Mouse (Mus musculus): Measurements from ENCODE around the gene Spred1.

Spred1 gene

DNA sequence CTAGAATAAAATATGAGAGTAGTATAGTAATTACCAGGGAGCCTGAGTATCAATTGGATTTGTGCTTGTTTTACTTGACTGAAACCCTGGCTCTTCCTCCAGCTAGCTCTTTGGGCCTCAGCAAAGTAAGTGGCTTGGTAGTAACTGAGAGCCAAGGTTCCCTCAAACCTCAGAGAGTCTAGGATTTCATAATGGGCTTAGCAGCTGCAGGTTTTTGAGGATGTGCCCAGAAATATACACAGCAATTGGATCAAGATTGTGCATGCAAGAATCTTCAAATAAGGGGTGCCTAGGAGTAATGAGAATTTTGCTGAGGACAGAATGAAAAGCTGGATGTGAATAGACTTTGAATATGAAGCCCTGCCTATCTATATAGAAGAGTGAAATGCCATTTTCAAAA is 69.7 kb downstream of the Spred1 start:
- no peak for DNase-seq

DNA sequence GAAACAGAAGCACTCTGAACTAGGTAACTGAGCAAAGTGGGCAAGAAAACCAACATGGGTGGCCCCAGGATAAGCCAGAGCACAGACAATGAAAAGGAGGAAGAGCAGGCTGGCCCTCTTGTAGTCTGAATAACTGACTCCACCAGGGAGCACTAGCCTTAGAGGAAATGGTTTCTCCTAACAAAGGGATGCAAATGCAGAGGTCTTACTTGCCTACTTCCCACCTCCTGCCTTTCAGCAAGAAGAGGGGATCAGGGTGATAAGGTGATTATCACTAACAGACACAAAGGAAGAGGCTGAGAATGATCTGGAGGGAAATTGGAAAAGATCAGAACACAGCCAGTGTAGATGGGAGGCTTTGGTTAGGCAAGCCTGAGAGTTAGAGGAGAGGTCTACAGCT is 73.1 kb downstream of the Spred1 start:
- DNase-seq = no peak

DNA sequence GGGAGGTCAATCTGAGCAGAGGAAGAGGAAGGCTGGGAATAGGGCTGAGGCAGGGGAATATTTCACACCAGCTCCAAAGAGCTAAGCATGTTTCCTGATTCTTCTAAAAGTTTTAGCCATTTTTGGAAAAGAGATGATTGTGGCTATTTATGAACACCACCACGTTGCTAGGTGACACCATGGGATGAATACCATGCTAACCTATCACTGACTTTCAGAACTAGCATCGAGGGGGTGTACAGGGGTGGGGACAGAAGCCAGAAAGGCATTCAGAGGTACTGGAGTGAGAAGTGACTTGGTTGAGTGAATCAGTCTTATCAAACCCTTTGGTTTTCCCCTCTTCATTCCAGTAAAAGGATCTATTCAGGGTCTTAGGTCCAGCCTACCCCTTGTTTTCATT is 74.0 kb downstream of the Spred1 start:
- DNase-seq = no peak

DNA sequence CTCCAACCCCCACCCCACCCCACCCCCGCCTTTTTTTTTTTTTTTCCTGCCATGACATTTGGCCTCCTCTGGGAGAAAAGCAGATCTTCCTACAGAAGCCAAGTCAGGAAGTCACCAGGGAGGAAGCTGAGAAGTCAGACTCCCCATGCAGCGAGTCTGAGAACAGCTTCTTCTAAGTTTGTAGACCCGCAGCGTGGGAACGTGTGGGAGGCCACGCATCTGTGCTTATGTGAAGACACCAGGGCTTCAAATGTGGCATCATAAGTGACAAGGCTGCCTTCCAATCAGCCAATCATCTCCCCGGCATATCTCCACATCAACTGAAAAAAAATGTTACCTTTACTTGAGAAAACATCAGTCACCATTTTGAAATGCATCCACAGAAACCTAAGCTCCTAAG is 74.4 kb downstream of the Spred1 start:
- DNase-seq = no peak

DNA sequence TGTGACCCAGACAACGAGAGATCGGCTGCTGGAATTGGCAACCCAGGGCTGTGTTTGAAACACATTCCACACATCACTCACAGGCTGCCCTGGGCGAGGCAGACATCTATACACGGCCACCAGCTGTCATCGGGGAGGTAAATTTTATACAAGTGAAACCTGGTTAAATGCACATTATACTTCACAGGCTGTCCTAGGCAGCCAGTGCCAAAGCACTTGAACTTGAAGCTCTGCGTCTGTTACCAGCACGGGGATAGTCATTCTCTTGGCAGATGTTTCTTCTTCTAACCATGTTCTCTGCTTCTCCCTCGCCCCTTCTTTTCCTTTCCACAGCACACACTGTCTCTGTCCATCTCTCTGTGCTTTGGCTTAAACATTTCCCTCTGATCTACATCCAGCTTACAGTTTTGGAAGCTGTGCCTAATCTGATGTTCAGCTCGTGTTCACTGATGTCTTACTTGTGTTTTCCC is 79.7 kb downstream of the Spred1 start:
- no peak for DNase-seq

DNA sequence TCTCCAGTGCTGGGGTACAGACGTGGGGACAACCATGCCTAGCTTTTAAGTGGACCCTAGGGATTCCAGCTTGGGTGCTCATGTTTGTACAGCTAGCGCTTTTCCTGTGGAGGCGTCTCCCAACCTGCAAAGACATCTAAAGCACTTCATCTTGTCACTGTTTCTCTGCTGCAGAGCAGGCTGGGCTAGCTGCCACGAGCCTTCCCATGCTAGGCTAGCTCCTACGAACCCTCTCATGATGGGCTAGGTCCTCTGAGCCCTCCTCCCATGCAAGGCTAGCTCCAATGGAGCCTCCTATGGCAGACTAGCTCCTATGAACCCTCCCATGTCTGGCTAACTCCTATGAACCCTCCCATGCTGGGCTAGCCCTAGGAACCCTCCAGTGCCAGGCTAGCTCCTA is 82.2 kb downstream of the Spred1 start:
- DNase-seq = no peak

DNA sequence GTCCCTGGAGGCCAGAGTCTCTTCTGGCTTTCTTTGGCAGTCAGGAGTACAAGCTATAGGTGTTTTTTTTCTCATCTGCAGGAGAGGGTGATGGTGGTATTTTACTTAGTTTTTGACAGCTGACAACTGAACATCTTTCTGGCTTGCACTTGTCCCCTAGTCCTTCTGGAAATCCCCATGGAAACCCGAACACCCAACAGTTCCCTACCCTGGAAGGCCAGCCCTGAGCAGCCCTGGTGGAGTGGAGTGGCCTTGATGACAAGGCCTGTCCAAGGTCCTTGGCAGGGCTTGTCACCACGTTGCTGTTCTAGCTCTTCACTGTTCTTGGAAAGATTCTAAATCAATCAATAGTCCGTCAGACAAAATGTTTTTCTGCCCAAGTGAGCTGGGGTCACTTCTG is 83.4 kb downstream of the Spred1 start:
- no peak for DNase-seq

DNA sequence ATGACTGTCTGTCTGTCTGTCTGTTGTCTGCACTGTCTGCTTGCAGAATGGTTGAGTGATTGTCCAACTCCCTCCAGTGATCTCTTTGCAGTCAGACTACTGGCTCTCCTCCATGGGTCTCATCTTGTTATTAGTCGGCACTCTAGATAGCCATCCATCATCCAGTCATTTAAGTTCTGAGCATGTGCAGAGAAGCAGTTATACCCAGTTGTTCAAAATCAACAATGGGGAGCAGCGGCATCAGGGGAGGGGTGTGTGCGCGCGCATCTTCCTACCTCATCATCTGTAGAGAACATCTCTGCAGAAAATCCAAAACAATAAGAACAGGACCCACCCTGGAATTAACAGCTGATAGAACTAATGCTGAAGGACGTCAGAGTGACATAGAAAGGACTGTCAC is 83.9 kb downstream of the Spred1 start:
- DNase-seq = no peak

DNA sequence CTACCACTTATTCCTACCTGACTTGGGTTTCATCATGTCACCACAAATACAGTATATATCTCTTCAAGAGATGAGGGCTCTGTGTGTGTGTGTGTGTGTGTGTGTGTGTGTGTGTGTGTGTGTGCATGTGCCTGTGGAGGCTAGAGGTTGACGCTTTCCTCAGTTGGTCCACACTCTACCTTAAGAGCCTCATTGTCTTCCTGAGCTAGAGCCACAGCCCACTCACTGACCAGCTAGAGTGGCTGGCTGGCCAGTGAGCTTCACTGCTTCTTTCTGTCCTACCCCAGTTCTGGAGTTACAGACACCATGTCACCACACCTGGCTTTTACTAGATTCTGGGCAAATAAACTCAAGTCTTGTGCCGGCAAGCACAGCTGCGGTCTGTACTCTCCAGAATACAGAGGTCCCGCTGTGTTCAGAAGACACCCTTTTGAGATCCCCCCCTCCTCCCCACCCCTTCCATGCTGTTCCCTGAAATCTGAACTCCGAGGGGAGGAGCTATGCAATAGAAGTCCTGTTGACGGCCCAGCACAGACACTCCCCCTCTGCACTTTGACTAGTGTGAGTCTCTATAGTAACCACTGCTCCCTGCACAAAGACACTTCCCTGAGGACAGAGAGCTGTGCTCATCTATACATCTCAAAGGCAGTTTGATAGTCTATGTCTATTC is 89.4 kb downstream of the Spred1 start:
- DNase-seq = peak; percentile 11 to 38

DNA sequence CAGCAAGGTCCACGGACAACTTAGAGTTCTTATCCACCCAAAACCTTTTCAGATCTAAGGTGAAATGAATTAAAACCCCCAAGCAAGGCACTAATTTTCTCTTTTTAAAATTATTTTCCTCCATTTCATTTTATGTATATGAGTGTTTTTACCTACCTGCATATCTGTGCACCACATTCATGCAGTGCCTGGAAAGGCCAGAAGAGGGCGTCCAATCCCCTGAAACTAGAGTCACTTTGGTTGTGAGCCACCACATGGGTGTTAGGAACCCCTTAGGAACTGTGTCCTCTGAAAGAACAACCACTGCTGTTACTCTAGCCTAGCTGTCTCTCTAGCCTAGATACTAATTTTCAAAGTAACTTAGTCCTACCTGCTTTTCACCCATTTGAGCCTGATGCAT is 95.0 kb downstream of the Spred1 start:
- no peak for DNase-seq

DNA sequence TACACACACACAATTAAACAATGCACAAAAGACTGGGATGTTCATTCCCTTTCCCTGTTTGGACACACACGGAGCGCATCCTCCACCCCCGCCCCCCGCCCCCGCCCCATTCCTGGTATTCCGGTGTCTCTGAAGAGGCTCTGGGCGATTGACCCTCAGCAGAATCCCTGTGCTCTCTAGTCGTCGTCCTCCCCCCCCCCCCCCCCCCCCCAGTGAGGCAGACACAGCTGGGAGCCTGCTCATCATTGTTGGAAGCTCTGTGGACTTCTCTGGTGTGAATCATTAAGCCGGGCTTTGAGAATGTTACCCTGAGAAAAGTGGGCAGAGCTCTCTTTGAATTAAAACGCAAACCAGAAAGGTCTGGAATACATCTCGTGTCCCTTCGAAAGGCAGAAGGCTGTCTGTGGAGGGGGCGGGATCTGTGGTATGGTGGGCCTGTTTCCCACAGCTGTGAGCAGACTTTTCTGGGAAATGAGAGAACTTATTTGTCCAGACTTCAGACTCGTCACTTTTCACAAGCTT is 96.6 kb downstream of the Spred1 start:
- DNase-seq = no peak

DNA sequence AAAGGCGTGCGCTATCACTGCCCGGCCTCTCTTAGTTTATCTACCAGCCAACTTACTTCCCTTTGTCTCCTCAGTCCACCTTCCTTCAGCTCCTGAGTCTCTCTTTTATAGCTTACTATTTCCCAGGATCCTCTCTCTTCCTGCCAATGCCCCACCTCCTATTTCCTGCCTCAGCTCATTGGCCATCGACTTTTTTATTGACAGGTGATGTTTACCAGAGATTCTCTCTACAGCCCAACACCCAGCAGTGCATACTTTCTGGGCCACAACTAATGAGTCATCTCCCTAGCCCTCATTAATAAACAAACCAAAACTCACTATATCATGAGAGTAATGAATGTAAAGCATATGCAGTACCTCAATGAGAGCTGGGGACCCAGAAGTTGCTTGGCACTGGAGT is 98.4 kb downstream of the Spred1 start:
- DNase-seq = no peak

DNA sequence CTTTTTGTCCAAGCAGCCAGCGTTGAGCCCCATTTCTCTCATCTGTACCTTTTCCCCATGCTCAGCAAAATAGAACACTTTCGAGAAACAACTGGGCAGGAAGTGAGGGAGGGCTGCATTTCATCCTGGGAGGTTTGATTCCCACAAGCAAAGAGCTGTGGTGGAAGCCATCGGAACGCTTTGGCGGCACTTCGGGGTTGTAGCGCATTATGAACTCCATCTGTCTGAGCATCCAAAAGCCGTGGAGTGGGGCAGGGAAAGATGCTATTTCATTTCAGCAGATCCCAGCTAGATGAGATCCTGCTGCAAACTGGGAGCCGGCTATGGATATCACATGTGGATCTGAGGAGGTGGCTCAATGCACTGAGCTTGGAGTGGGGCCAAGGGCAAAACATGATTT is 101.5 kb downstream of the Spred1 start:
- no peak for DNase-seq

DNA sequence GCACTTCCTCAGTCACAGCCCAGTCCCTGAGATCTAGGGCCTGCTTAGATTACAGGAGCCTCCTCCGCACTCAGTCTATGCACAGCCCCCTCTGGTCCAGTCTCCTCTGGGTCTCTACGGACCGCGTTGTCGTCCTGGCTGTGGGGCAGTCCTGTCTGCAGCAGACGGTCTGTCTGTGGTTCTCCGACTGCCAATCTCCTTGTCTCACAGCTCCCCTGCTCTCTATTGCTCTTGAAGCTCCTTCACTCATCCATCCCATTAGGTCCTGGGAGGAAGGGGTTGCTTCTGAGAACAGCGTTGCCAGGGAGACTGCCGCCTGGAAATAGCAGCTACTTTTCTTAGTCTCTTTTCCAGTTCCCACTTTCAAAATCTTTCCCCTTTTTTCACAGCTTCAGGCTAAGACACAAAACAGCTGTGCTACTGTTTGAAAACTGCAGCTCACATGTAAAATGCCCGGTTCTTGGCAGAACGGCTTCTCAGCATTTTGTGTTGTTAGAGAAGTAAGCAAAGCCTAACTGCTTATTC is 107.5 kb downstream of the Spred1 start:
- no peak for DNase-seq

DNA sequence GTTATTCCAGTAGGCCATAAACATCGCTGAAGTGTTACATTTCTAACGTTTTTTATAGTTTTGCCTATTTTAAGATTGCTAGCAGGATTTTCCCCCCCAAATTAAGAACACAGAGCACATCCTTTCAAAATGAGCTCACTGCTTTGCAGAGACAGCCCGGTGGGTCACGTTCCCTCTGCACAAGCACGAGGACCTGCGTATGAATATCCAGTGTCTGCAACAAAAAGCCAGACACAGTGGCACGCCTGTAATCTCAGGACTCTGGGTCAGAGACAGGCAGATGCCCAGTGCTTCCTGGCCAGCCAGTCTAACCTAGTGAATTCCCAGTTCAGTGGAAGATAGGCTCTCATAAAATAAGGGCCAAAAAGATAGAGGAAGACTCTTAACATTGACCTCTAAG is 109.1 kb downstream of the Spred1 start:
- no peak for DNase-seq

DNA sequence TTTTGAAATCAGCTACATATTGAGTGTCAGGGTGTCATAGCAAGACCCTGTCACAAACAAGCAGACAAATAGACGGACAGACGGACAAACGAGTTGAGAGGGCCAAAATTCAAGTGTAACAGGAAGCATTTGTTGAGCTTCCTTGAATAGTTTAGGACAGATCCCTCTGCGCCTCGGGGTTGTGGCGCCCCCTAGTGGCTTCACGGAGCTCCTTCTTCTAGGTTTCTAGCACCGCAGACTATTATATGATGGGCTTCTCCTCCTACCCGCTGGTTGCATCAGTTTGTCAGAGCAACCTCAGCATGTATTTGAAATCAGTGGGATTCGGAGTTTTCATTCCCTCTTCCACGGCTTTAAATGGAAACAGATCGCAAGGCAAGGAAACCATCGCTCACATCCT is 110.1 kb downstream of the Spred1 start:
- peak; percentile 67 to 72 for DNase-seq
